Mouse (Mus musculus): ENCODE results near the gene Fgb. TPM values are rescaled to one million over a fixed set of nuclear protein-coding genes. Genes with fewer than 3 reads are reported as not detected.

Gene Fgb
- not detected in 2 replicates for polyA plus RNA-seq (2012; ENCODE audit: low replicate concordance)

DNA sequence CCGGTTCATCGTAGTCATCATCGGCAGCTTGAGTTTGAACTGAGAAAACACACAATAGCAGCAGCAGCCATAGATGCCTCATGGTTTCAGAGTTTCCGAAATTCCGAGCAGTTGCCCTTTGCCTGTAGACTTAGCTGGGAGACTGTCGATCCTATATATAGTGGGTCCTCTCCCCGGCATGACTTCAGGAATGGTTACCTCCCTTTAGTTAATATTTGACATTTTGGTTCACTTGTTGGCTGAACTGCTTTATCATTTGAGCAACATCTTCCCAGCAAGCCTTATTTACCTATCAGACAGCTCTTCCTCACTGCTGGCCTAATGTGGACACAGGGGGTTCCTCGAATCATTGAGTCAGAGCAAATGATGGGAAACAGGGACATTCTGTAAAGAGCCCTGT is at the start of gene Fgb:
Gene Fgb, minus strand, starts transcription at position 184 of the 400 bp plus-strand sequence.

DNA sequence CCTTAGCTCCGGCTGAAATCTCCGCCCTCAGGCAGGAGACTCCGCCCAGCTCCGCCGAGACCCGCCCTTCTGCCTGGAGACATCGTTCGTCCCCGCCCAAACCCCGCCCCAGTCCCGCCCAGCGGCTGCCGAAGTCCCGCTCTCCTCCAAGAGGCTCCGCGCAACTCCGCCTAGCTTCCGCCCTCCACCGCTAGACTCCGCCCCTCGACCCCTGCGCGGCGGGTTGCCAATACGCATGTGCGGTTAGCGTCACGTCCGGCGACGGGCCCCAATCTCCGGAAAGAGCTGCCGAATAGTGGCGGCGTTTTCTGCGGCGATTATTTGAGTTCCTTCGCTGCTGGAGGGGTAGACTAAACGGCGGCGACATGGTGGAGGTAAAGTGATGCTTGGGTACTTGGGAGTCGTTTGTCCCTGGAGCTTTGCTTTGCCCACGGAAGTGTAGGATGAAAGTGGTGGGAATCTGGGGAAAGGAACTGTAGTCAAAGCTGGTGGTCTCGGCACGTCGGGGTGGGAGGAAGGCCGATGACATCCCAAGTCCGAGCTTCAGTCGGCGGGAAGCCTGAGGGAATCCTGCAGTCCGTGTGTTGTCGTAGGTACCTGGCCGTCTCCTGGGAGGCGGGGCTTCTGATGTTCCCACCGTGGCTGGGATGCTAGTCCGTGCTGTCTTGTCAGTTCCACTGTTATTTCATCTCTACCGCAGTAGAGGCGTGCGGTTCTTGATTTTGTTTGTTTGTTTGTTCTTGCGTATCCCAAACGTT is 5.8 kb upstream of the Fgb start, which contains the start of gene Plrg1:
Gene Plrg1, plus strand, starts transcription at position 242 of the 758 bp plus-strand sequence.

DNA sequence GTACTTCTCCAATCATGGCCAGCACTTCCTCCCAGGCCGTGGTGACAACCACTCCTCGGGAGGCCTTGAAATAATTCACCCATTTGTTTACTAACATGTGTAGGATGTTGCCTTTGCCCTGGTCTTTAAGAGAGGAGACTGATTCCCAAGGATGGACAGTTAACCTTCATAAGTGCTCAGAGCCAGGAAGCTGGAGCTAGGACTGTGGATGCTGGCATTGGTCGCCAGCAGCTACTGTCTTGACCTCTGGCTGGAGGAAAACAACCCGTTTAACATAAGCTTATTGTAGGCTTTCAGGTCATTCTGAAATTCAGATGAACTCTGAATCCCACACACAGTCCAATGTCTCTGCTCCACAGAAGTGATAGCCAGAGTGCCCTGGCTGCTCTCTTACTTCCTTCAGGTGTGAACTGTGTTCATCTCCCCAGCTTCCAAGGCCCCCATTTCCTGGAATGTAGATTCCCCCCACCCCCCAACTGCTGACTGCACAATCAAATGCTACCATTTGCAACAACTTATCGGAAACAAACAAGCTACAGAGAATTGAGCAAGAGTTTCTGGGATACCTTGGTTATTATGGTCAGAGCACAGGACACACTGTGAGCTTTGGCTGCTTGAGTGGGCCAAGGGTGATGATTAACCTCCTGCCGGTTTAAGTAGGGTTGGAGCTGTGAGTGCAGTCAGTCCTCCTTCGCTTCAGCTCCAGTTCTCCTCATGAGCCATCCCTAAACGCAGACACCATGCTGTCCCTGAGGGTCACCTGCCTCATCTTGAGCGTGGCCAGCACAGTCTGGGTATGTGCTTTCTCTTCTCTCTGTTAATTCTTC is 24.0 kb downstream of the Fgb start, which contains the start of gene Fga:
Gene Fga, plus strand, starts transcription at position 602 of the 827 bp plus-strand sequence.

DNA sequence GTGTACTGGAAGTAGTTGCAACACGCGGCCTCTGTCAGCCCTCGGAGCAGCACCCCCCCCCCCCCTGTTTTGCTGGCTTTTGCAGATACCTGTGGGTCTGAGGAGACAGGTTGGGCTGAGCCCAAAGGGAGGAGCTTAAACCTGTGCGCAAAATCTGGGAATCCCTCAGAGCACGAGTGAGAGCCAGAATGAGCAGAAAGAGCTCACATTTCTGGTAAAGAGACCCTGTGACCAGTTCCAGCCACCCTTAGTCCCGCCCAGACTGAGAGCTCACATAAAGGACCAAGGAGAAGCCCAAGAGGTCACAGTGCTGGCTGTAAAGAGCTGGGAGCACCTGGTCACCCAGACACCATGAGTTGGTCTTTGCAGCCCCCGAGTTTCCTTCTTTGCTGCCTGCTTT is 42.1 kb downstream of the Fgb start, which contains the start of gene Fgg:
Gene Fgg, plus strand, starts transcription at position 168 of the 400 bp plus-strand sequence.

Other genes with a start within 250 kb of the Fgb start
- gene Rbm46, start 173.4 kb downstream of the Fgb start, polyA plus RNA-seq (2012; ENCODE audit: low replicate concordance), result not detected in 2 replicates
- gene Lrat, start 145.9 kb downstream of the Fgb start, polyA plus RNA-seq (2012; ENCODE audit: low replicate concordance), result 0.03 TPM in 1 of 2 replicates, not detected in the other
- gene Fgg, start 42.1 kb downstream of the Fgb start, polyA plus RNA-seq (2012; ENCODE audit: low replicate concordance), result not detected in 2 replicates
- gene Fga, start 23.8 kb downstream of the Fgb start, polyA plus RNA-seq (2012; ENCODE audit: low replicate concordance), result not detected in 2 replicates
- 4.3 and 7.3 TPM in 2 replicates for gene Plrg1, start 5.7 kb upstream of the Fgb start, polyA plus RNA-seq (2012; ENCODE audit: low replicate concordance)
- gene Dchs2, start 78.1 kb upstream of the Fgb start, polyA plus RNA-seq (2012; ENCODE audit: low replicate concordance), result not detected in 2 replicates